Mouse (Mus musculus): Measurements from ENCODE around the gene Mrpl32. TPM values are rescaled to one million over a fixed set of nuclear protein-coding genes. Genes with fewer than 3 reads are reported as not detected.

The Mrpl32 gene
- polyA plus RNA-seq, 2 experiments: 37.3 to 108 TPM

GRCm38 (mm10) chr13:14561336-14561735 lies 51.6 kb downstream of the Mrpl32 start:
- whole genome bisulfite sequencing: 63% methylated on average over 1 of the region's 1 CpGs
- no peak for ATAC-seq (ENCODE audit: low FRiP score, low read depth)

More at GRCm38 (mm10) chr13:14561336-14561735, 51.6 kb downstream of the Mrpl32 start:
- H3K27ac ChIP-seq (replicated peaks; ENCODE audit: low read depth, low read length): no peak overlapping the region
- no peak for DNase-seq (ENCODE audit: low spot score)
- no peaks in the 10 kb centered on the region for H3K4me1 ChIP-seq (ENCODE audit: control insufficient read depth, insufficient read depth, low read length)
- no peaks in the 10 kb centered on the region for H3K9me3 ChIP-seq (ENCODE audit: control insufficient read depth, low read length)
- H3K27me3 ChIP-seq (ENCODE audit: control insufficient read depth, insufficient read depth, low read length): no peaks in the 10 kb centered on the region
- no peaks in the 10 kb centered on the region for H3K36me3 ChIP-seq (ENCODE audit: control insufficient read depth, insufficient read depth, low read length)
- no peak overlapping the region for H3K4me2 ChIP-seq (replicated peaks; ENCODE audit: low read depth, low read length, severe bottlenecking)
- H3K4me3 ChIP-seq (replicated peaks; ENCODE audit: low read length): no peak overlapping the region
- no peak overlapping the region for H3K9ac ChIP-seq (ENCODE audit: low read depth, low read length, severe bottlenecking)
- TF ChIP-seq POLR2A (IDR thresholded peaks at IDR 0.05; ENCODE audit: borderline replicate concordance, extremely low read depth, insufficient read depth, insufficient read length): no peak

Other genes starting within 250 kb of the Mrpl32 start
- gene Hecw1, start 89.9 kb downstream of the Mrpl32 start, polyA plus RNA-seq (2012; rRNA removed): 0.13 and 0.21 TPM in 2 replicates
- 0.07 and 0.34 TPM in 2 replicates for gene Hecw1, start 89.9 kb downstream of the Mrpl32 start, polyA plus RNA-seq (2014; fragmentation: Nextera tagmentation; extraction: Ambion mirVana)
- gene Psma2, start 75 bp upstream of the Mrpl32 start, polyA plus RNA-seq (2012; rRNA removed): 73.0 and 92.1 TPM in 2 replicates
- 187 and 197 TPM in 2 replicates for gene Psma2, start 75 bp upstream of the Mrpl32 start, polyA plus RNA-seq (2014; fragmentation: Nextera tagmentation; extraction: Ambion mirVana)
- gene AW209491, start 17.0 kb upstream of the Mrpl32 start, polyA plus RNA-seq (2012; rRNA removed): 8.0 and 9.9 TPM in 2 replicates
- gene AW209491, start 17.0 kb upstream of the Mrpl32 start, polyA plus RNA-seq (2014; fragmentation: Nextera tagmentation; extraction: Ambion mirVana): 24.8 and 27.2 TPM in 2 replicates

All from limb, embryonic 14.5 days (tissue).